Mouse (Mus musculus): ENCODE measurements at regions not wholly inside any gene's neighbourhood (a gene's known extent, or its start where the extent isn't known, plus 50 kb on each side); places are given as distances from the start of the nearest gene placed in this dataset.

- 24% methylated on average over 7 of the region's 7 CpGs for WGBS
- no peaks in the 10 kb centered on the region; the same call in none of the 2 replicates for H3K4me1 ChIP-seq (ENCODE audit: control insufficient read depth, insufficient read depth, low read length)
- H3K27ac ChIP-seq (ENCODE audit: control insufficient read depth, insufficient read depth, low read depth, low read length, poor library complexity): no peak overlapping the region
- no peak overlapping the region for H3K4me3 ChIP-seq (replicated peaks; ENCODE audit: control insufficient read depth, low read depth, low read length)
- no peak for TF ChIP-seq CTCF (IDR thresholded peaks at IDR 0.05; ENCODE audit: control insufficient read depth, insufficient read depth, low read length)
- TF ChIP-seq POLR2A (IDR thresholded peaks at IDR 0.05; ENCODE audit: borderline replicate concordance, control insufficient read depth, low read depth, low read length): no peak
Measured at GRCm38 (mm10) chr8:115626396-115627136, 81.0 kb downstream of the Maf start.

GRCm38 (mm10) chr8:115625072-115625471 is 82.5 kb downstream of the Maf start:
- 63% methylated on average over 1 of the region's 1 CpGs for WGBS
- no peak for TF ChIP-seq CTCF (IDR thresholded peaks at IDR 0.05; ENCODE audit: control insufficient read depth, insufficient read depth, low read length)
- TF ChIP-seq POLR2A (IDR thresholded peaks at IDR 0.05; ENCODE audit: borderline replicate concordance, control insufficient read depth, low read depth, low read length): no peak
- no peaks in the 10 kb centered on the region; the same call in none of the 2 replicates for H3K4me1 ChIP-seq (ENCODE audit: control insufficient read depth, insufficient read depth, low read length)

GRCm38 (mm10) chr8:115618049-115618760 is 89.4 kb downstream of the Maf start:
- Histone ChIP-seq H3K4me3 (replicated peaks; ENCODE audit: control insufficient read depth, low read depth, low read length) (peak overlapping the region; percentile 53), H3K27ac (ENCODE audit: control insufficient read depth, insufficient read depth, low read depth, low read length, poor library complexity) (no peak overlapping the region), H3K4me1 (ENCODE audit: control insufficient read depth, insufficient read depth, low read length) (peaks cover 3% of the 10 kb centered on the region)
- TF ChIP-seq POLR2A (IDR thresholded peaks at IDR 0.05; ENCODE audit: borderline replicate concordance, control insufficient read depth, low read depth, low read length) (no peak), CTCF (IDR thresholded peaks at IDR 0.05; ENCODE audit: control insufficient read depth, insufficient read depth, low read length) (no peak)
- 4% methylated on average over 13 of the region's 13 CpGs for WGBS

More at GRCm38 (mm10) chr8:115625072-115625471, 82.5 kb downstream of the Maf start:
- no peak overlapping the region for H3K27ac ChIP-seq (ENCODE audit: control insufficient read depth, insufficient read depth, low read depth, low read length, poor library complexity)
- H3K4me3 ChIP-seq (replicated peaks; ENCODE audit: control insufficient read depth, low read depth, low read length): no peak overlapping the region

GRCm38 (mm10) chr8:115616871-115617605 is 90.6 kb downstream of the Maf start:
- peaks cover 3% of the 10 kb centered on the region for H3K4me1 ChIP-seq (ENCODE audit: control insufficient read depth, insufficient read depth, low read length)
- no peak overlapping the region for H3K4me3 ChIP-seq (replicated peaks; ENCODE audit: control insufficient read depth, low read depth, low read length)
- H3K27ac ChIP-seq (ENCODE audit: control insufficient read depth, insufficient read depth, low read depth, low read length, poor library complexity): no peak overlapping the region
- TF ChIP-seq CTCF (IDR thresholded peaks at IDR 0.05; ENCODE audit: control insufficient read depth, insufficient read depth, low read length) (no peak), POLR2A (IDR thresholded peaks at IDR 0.05; ENCODE audit: borderline replicate concordance, control insufficient read depth, low read depth, low read length) (no peak)
- WGBS: 79% methylated on average over 9 of the region's 9 CpGs

- WGBS: 11% methylated on average over 5 of the region's 5 CpGs
- H3K4me3 ChIP-seq (replicated peaks; ENCODE audit: control insufficient read depth, low read depth, low read length): no peak overlapping the region
- H3K27ac ChIP-seq (ENCODE audit: control insufficient read depth, insufficient read depth, low read depth, low read length, poor library complexity): no peak overlapping the region; the same call in 1 of the 2 replicates
- no peak for TF ChIP-seq POLR2A (IDR thresholded peaks at IDR 0.05; ENCODE audit: borderline replicate concordance, control insufficient read depth, low read depth, low read length)
- TF ChIP-seq CTCF (IDR thresholded peaks at IDR 0.05; ENCODE audit: control insufficient read depth, insufficient read depth, low read length): no peak
- peaks cover 4% of the 10 kb centered on the region for H3K4me1 ChIP-seq (ENCODE audit: control insufficient read depth, insufficient read depth, low read length)
Measured at GRCm38 (mm10) chr8:115613946-115614584, 93.5 kb downstream of the Maf start.

- peaks cover 2% of the 10 kb centered on the region; the same call in 1 of the 2 replicates for H3K4me1 ChIP-seq (ENCODE audit: control insufficient read depth, insufficient read depth, low read length)
- 59% methylated on average over 3 of the region's 3 CpGs for WGBS
- no peak overlapping the region for H3K4me3 ChIP-seq (replicated peaks; ENCODE audit: control insufficient read depth, low read depth, low read length)
- TF ChIP-seq POLR2A (IDR thresholded peaks at IDR 0.05; ENCODE audit: borderline replicate concordance, control insufficient read depth, low read depth, low read length) (no peak), CTCF (IDR thresholded peaks at IDR 0.05; ENCODE audit: control insufficient read depth, insufficient read depth, low read length) (no peak)
- H3K27ac ChIP-seq (ENCODE audit: control insufficient read depth, insufficient read depth, low read depth, low read length, poor library complexity): no peak overlapping the region
Measured at GRCm38 (mm10) chr8:115612119-115612518, 95.5 kb downstream of the Maf start.

GRCm38 (mm10) chr8:115599771-115600170 is 107.8 kb downstream of the Maf start:
- no peak overlapping the region for H3K27ac ChIP-seq (ENCODE audit: control insufficient read depth, insufficient read depth, low read depth, low read length, poor library complexity)

More at GRCm38 (mm10) chr8:115599771-115600170, 107.8 kb downstream of the Maf start:
- Histone ChIP-seq H3K4me1 (ENCODE audit: control insufficient read depth, insufficient read depth, low read length) (no peaks in the 10 kb centered on the region; the same call in 1 of the 2 replicates), H3K4me3 (replicated peaks; ENCODE audit: control insufficient read depth, low read depth, low read length) (no peak overlapping the region)
- TF ChIP-seq CTCF (IDR thresholded peaks at IDR 0.05; ENCODE audit: control insufficient read depth, insufficient read depth, low read length) (no peak), POLR2A (IDR thresholded peaks at IDR 0.05; ENCODE audit: borderline replicate concordance, control insufficient read depth, low read depth, low read length) (no peak)
- 55% methylated on average over 6 of the region's 6 CpGs for WGBS
